Mouse (Mus musculus): ENCODE results near the gene Btf3l4. TPM values are rescaled to one million over a fixed set of nuclear protein-coding genes. Genes with fewer than 3 reads are reported as not detected.

Gene Btf3l4
- total RNA-seq, 1 experiment, result 44.6 TPM

DNA sequence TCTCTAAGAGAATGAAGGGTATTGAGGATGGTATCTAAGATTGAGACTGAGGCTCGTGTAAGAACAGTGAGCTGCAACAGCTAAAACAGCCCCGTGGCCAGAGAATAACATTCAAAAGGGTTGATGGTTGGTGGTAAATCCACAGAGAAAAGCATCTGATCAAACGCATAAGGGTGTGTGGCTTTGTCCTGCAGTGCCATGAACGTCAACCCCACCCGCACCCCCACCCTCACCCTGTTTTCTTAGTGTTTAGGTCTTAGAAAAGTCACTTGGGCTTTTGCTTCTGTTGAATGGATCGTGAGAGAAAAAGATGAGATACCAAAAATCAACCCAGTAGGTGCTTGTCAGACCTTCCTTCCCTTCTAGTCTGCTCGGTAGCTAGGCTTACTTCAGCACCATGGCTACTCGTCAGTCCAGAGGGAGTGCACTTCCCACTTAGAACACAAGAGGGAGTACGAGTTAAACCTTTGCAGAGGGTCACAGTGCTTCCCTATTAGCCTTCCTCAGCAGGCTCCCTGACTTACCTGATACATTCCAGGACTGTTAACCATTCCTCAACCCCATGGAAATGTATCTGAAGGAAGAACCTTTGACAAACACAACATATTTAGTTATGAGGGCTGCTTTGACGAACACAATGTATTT is 36.4 kb upstream of the Btf3l4 start:
- DNase-seq (ENCODE audit: low read depth, low spot score), result peak; percentile 94
- no peaks in the 10 kb centered on the region for H3K9me3 ChIP-seq (ENCODE audit: control insufficient read depth, insufficient read depth, low read depth, low read length)
- H3K4me1 ChIP-seq (ENCODE audit: control insufficient read depth in 2 of 2, insufficient read depth in 2 of 2, low read length in 2 of 2, poor library complexity in 1 of 2), result no peaks in the 10 kb centered on the region
- H3K4me3 ChIP-seq (ENCODE audit: insufficient read depth in 1 of 2, low read depth in 1 of 2, low read length in 2 of 2, poor library complexity in 1 of 2, severe bottlenecking in 1 of 2), result no peak overlapping the region
- H3K36me3 ChIP-seq (ENCODE audit: control insufficient read depth, insufficient read depth, low read length, poor library complexity, severe bottlenecking), result no peaks in the 10 kb centered on the region
- TF ChIP-seq MAFK (IDR thresholded peaks at IDR 0.05; ENCODE audit: insufficient read depth, low read depth, low read length) (no peak), ZC3H11A (IDR thresholded peaks at IDR 0.05; ENCODE audit: borderline replicate concordance, low read depth, low read length) (peak; percentile 98), HCFC1 (IDR thresholded peaks at IDR 0.05; ENCODE audit: borderline replicate concordance, insufficient read depth, low read length) (no peak)
- no peak overlapping the region for H3K27ac ChIP-seq (ENCODE audit: insufficient read depth, low read depth, low read length, poor library complexity, severe bottlenecking)
- in situ Hi-C loops (cut with MboI; ENCODE audit: low sequenced_read_pairs in 2 of 2, unreplicated experiment in 2 of 2), result loop anchor here in 1 of 2 experiments (10.0 kb wide), 1 partner anchor 105 kb away; no protein-coding TSS in a partner anchor
- no peak overlapping the region for H3K9ac ChIP-seq (ENCODE audit: insufficient read depth, low read depth, low read length, poor library complexity, severe bottlenecking)

DNA sequence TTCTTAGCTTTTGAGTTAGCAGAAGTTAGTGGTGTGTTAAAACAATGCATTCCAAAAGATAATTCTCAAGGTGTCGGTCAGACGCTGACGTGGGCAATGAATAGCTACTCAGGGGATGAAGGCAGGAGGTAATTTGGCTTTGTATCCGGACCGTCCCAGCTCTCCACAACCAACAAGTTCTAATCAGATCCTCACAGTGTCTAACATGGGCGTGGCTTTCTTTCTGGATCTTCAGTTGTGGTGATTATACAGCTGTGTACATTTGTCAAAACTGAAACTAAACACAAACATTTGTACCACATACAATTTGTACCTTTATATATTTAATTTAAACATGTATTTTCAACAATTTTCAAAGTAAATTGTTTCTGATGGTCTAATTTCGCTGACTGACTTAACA is 33.4 kb upstream of the Btf3l4 start:
- Histone ChIP-seq H3K9me3 (ENCODE audit: control insufficient read depth, insufficient read depth, low read depth, low read length) (no peaks in the 10 kb centered on the region), H3K4me1 (ENCODE audit: control insufficient read depth in 2 of 2, insufficient read depth in 2 of 2, low read length in 2 of 2, poor library complexity in 1 of 2) (no peaks in the 10 kb centered on the region), H3K4me3 (ENCODE audit: insufficient read depth in 1 of 2, low read depth in 1 of 2, low read length in 2 of 2, poor library complexity in 1 of 2, severe bottlenecking in 1 of 2) (no peak overlapping the region), H3K36me3 (ENCODE audit: control insufficient read depth, insufficient read depth, low read length, poor library complexity, severe bottlenecking) (no peaks in the 10 kb centered on the region), H3K27ac (ENCODE audit: insufficient read depth, low read depth, low read length, poor library complexity, severe bottlenecking) (no peak overlapping the region), H3K9ac (ENCODE audit: insufficient read depth, low read depth, low read length, poor library complexity, severe bottlenecking) (no peak overlapping the region)
- no peak for DNase-seq (ENCODE audit: low read depth, low spot score)
- TF ChIP-seq MAFK (IDR thresholded peaks at IDR 0.05; ENCODE audit: insufficient read depth, low read depth, low read length) (no peak), ZC3H11A (IDR thresholded peaks at IDR 0.05; ENCODE audit: borderline replicate concordance, low read depth, low read length) (no peak), ZNF384 (IDR thresholded peaks at IDR 0.05; ENCODE audit: low read depth, low read length) (no peak), CHD2 (IDR thresholded peaks at IDR 0.05; ENCODE audit: low read depth, low read length) (no peak)
- in situ Hi-C loops (cut with MboI; ENCODE audit: low sequenced_read_pairs in 2 of 2, unreplicated experiment in 2 of 2), result no loop called here

GRCm38 (mm10) chr4:108848505-108848848 is 15.1 kb upstream of the Btf3l4 start, which contains the start of gene A730015C16Rik:
A730015C16Rik (minus strand) TSS chr4:108848619.
- peaks cover 4% of the 10 kb centered on the region; the same call in 1 of the 2 replicates for H3K36me3 ChIP-seq (ENCODE audit: control insufficient read depth, insufficient read depth, low read length, poor library complexity, severe bottlenecking)
- H3K9me3 ChIP-seq (ENCODE audit: control insufficient read depth, insufficient read depth, low read depth, low read length), result no peaks in the 10 kb centered on the region
- in situ Hi-C loops (cut with MboI; ENCODE audit: low sequenced_read_pairs in 2 of 2, unreplicated experiment in 2 of 2), result no loop called here
- H3K27ac ChIP-seq (ENCODE audit: insufficient read depth, low read depth, low read length, poor library complexity, severe bottlenecking), result no peak within 1 kb of the TSS; the same call in 1 of the 2 replicates
- H3K9ac ChIP-seq (ENCODE audit: insufficient read depth, low read depth, low read length, poor library complexity, severe bottlenecking), result peak within 1 kb of the TSS; percentile 97
- DNase-seq (ENCODE audit: low read depth, low spot score), result no peak
- H3K4me3 ChIP-seq (ENCODE audit: insufficient read depth in 1 of 2, low read depth in 1 of 2, low read length in 2 of 2, poor library complexity in 1 of 2, severe bottlenecking in 1 of 2), result peak within 1 kb of the TSS; percentile 93 to 98
- H3K4me1 ChIP-seq (ENCODE audit: control insufficient read depth in 2 of 2, insufficient read depth in 2 of 2, low read length in 2 of 2, poor library complexity in 1 of 2), result peaks cover 3 to 5% of the 10 kb centered on the region in 2 experiments; a peak in 2 of 4 replicates
- TF ChIP-seq MAFK (IDR thresholded peaks at IDR 0.05; ENCODE audit: insufficient read depth, low read depth, low read length) (no peak), CHD2 (IDR thresholded peaks at IDR 0.05; ENCODE audit: low read depth, low read length) (no peak), ZC3H11A (IDR thresholded peaks at IDR 0.05; ENCODE audit: borderline replicate concordance, low read depth, low read length) (no peak), HCFC1 (IDR thresholded peaks at IDR 0.05; ENCODE audit: borderline replicate concordance, insufficient read depth, low read length) (no peak), ZNF384 (IDR thresholded peaks at IDR 0.05; ENCODE audit: low read depth, low read length) (no peak)

DNA sequence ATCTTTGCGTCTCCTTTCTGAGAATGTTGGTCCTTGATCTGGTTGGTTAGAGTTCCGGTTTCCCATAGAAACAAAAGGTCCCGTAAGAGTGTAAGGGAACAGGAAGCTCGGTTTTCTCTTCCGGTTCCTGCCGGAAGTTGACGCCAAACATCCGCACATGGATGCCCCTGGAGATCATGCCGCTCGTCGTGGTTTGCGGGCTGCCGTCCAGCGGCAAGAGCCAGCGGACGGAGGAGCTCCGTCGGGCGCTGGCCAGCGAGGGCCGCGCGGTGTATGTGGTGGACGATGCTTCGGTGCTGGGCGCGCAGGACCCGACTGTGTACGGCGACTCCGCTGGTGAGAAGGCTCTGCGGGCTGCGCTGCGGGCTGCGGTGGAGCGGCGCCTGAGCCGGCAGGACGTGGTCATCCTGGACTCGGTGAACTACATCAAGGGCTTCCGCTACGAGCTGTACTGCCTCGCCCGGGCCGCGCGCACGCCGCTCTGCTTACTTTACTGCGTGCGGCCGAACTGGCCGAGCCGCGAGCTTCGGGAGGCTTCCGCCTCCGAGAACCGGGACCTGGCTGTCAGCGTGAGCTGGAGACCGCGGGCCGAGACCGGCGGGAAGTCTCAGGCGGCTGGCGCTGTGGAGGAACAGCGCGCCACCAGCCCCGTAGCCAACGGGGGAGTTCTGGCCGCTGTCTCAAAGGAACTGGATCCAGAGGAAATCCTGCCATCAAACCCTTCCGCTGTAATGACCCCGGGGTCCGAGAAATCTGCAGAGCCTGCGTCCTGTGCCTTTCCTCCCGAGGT is 14.5 kb upstream of the Btf3l4 start, which contains the start of gene Kti12:
Gene Kti12 (plus strand): TSS at position 71 of the 790 bp plus-strand sequence.
- in situ Hi-C loops (cut with MboI; ENCODE audit: low sequenced_read_pairs in 2 of 2, unreplicated experiment in 2 of 2), result no loop called here
- Histone ChIP-seq H3K9me3 (ENCODE audit: control insufficient read depth, insufficient read depth, low read depth, low read length) (no peaks in the 10 kb centered on the region), H3K9ac (ENCODE audit: insufficient read depth, low read depth, low read length, poor library complexity, severe bottlenecking) (peak within 1 kb of the TSS; percentile 97), H3K36me3 (ENCODE audit: control insufficient read depth, insufficient read depth, low read length, poor library complexity, severe bottlenecking) (peaks cover 4% of the 10 kb centered on the region; the same call in 1 of the 2 replicates), H3K27ac (ENCODE audit: insufficient read depth, low read depth, low read length, poor library complexity, severe bottlenecking) (no peak within 1 kb of the TSS; the same call in 1 of the 2 replicates), H3K4me3 (ENCODE audit: insufficient read depth in 1 of 2, low read depth in 1 of 2, low read length in 2 of 2, poor library complexity in 1 of 2, severe bottlenecking in 1 of 2) (peak within 1 kb of the TSS; percentile 93 to 98), H3K4me1 (ENCODE audit: control insufficient read depth in 2 of 2, insufficient read depth in 2 of 2, low read length in 2 of 2, poor library complexity in 1 of 2) (peaks cover 2 to 4% of the 10 kb centered on the region in 2 experiments; a peak in 2 of 4 replicates)
- TF ChIP-seq CHD2 (IDR thresholded peaks at IDR 0.05; ENCODE audit: low read depth, low read length) (no peak), HCFC1 (IDR thresholded peaks at IDR 0.05; ENCODE audit: borderline replicate concordance, insufficient read depth, low read length) (peak; percentile 60)
- DNase-seq (ENCODE audit: low read depth, low spot score), result peak; percentile 63
